Mouse (Mus musculus) neural tube, embryonic 11.5 days (tissue): ENCODE data around the gene Olfr974. TPM values are rescaled to one million over a fixed set of nuclear protein-coding genes. Genes with fewer than 3 reads are reported as not detected.

Experiments used
- ATAC-seq: fragments of 200-750 bp; cut with Nextera tagmentation; 2 replicates; pipeline ENCODE4 v1.8.0; 2017; ENCODE audit warnings: moderate number of reproducible peaks, mild to moderate bottlenecking, moderate TSS enrichment, moderate library complexity; ENCODE audit not compliant: insufficient read depth, low FRiP score, low TSS enrichment
- DNase-seq: peaks from one replicate; pipeline ENCODE4 v3.0.0-alpha.2; 2015; ENCODE audit warnings: low spot score
- H3K27ac ChIP-seq: fragments of 300-500 bp; sonication (generic); 2 replicates; pipeline ENCODE4 v1.5.1; 2014; ENCODE audit warnings: low read depth, mild to moderate bottlenecking, low read length
- H3K27me3 ChIP-seq: fragments of 300-500 bp; sonication (generic); 2 replicates; pipeline ENCODE4 v1.6.1; 2014; ENCODE audit warnings: mild to moderate bottlenecking, low read length, mixed read lengths; ENCODE audit not compliant: control insufficient read depth, insufficient read depth
- H3K36me3 ChIP-seq: fragments of 300-500 bp; sonication (generic); 2 replicates; pipeline ENCODE4 v1.6.1; 2014; ENCODE audit warnings: mild to moderate bottlenecking, low read length, moderate library complexity, mixed read lengths; ENCODE audit not compliant: control insufficient read depth, insufficient read depth
- H3K4me1 ChIP-seq: fragments of 300-500 bp; sonication (generic); 2 replicates; pipeline ENCODE4 v1.6.1; 2014; ENCODE audit warnings: low read length, mixed read lengths; ENCODE audit not compliant: control insufficient read depth, insufficient read depth
- H3K4me2 ChIP-seq: fragments of 300-500 bp; sonication (generic); 2 replicates; pipeline ENCODE4 v1.6.1; 2014; ENCODE audit warnings: low read depth, mild to moderate bottlenecking, moderate library complexity
- H3K4me3 ChIP-seq: fragments of 300-500 bp; sonication (generic); 2 replicates; pipeline ENCODE4 v1.5.1; 2014; ENCODE audit warnings: low read depth, low read length
- H3K9ac ChIP-seq: fragments of 300-500 bp; sonication (generic); 2 replicates; pipeline ENCODE4 v1.6.1; 2014; ENCODE audit warnings: mild to moderate bottlenecking, low read length
- H3K9me3 ChIP-seq: fragments of 300-500 bp; sonication (generic); 2 replicates; pipeline ENCODE4 v1.6.1; 2016; ENCODE audit warnings: low read length; ENCODE audit not compliant: control insufficient read depth
- WGBS: fragments of 180-500 bp; shearing (Covaris S2); extraction: QIAGEN DNeasy Blood & Tissue Kit; methylation state at CpG from one replicate; pipeline ENCODE4 v1.1.7; 2014; 5-methylcytosine and 5-hydroxymethylcytosine counted together
- polyA plus RNA-seq: library from polyadenylated mRNA; unstranded; fragments of >200 nt; fragmentation: Nextera tagmentation; extraction: Ambion mirVana; gene quantifications from 2 replicates; pipeline ENCODE4 v1.2.1, GENCODE M21; 2014

Gene Olfr974
- polyA plus RNA-seq, 1 experiment from 2014 or later: not detected

DNA sequence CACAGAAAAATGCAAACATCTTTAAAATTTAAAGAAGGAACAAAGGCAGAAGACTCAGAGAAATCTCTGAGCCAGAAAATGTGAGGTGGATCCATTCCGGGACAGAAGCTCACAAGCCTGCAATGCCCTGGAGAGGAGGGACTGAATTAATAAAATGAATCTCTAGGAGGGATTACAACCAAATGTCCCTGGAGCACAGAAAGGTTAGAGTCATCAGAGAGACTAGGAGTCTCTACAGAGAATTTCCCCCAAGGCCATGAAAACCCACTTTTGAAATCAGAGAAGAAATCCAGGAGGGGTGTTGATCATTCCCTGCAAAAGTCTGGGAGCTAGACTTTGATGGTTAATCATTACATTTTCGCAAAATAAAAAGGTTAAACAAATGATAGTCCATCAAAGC lies 54.5 kb downstream of the Olfr974 start, which contains the start of gene Olfr978:
Gene Olfr978, plus strand, starts transcription at position 301 of the 400 bp plus-strand sequence.
- no peaks in the 10 kb centered on the region for H3K4me1 ChIP-seq
- 82% methylated on average over 2 of the region's 2 CpGs for WGBS
- DNase-seq: no peak
- no peak within 1 kb of the TSS for H3K27ac ChIP-seq
- ATAC-seq: no peak
- H3K36me3 ChIP-seq: no peaks in the 10 kb centered on the region
- H3K4me3 ChIP-seq: no peak within 1 kb of the TSS
- no peak within 1 kb of the TSS for H3K4me2 ChIP-seq
- no peaks in the 10 kb centered on the region for H3K27me3 ChIP-seq
- H3K9ac ChIP-seq: no peak within 1 kb of the TSS
- no peaks in the 10 kb centered on the region for H3K9me3 ChIP-seq

Other genes with a start within 250 kb of the Olfr974 start
- gene Olfr149, start 230.4 kb upstream of the Olfr974 start, polyA plus RNA-seq: not detected in 2 replicates
- gene Olfr965, start 226.1 kb upstream of the Olfr974 start, polyA plus RNA-seq: not detected in 2 replicates
- gene Olfr150, start 206.5 kb upstream of the Olfr974 start, polyA plus RNA-seq: not detected in 2 replicates
- not detected in 2 replicates for gene Olfr967, start 191.3 kb upstream of the Olfr974 start, polyA plus RNA-seq
- gene Olfr968, start 154.2 kb upstream of the Olfr974 start, polyA plus RNA-seq: not detected in 2 replicates
- gene Olfr969, start 146.6 kb upstream of the Olfr974 start, polyA plus RNA-seq: not detected in 2 replicates
- not detected in 2 replicates for gene Olfr970, start 128.6 kb upstream of the Olfr974 start, polyA plus RNA-seq
- not detected in 2 replicates for gene Olfr971, start 100.6 kb upstream of the Olfr974 start, polyA plus RNA-seq
- not detected in 2 replicates for gene Olfr972, start 71.1 kb upstream of the Olfr974 start, polyA plus RNA-seq
- not detected in 2 replicates for gene Olfr229, start 30.2 kb upstream of the Olfr974 start, polyA plus RNA-seq
- not detected in 2 replicates for gene Olfr975, start 14.5 kb downstream of the Olfr974 start, polyA plus RNA-seq
- gene Olfr976, start 23.6 kb downstream of the Olfr974 start, polyA plus RNA-seq: not detected in 2 replicates
- gene Olfr978, start 54.6 kb downstream of the Olfr974 start, polyA plus RNA-seq: not detected in 2 replicates
- gene Olfr979, start 66.0 kb downstream of the Olfr974 start, polyA plus RNA-seq: not detected in 2 replicates
- gene Olfr980, start 72.1 kb downstream of the Olfr974 start, polyA plus RNA-seq: not detected in 2 replicates
- not detected in 2 replicates for gene Olfr981, start 84.0 kb downstream of the Olfr974 start, polyA plus RNA-seq
- gene Olfr982, start 136.3 kb downstream of the Olfr974 start, polyA plus RNA-seq: not detected in 2 replicates
- not detected in 2 replicates for gene Olfr983, start 156.1 kb downstream of the Olfr974 start, polyA plus RNA-seq
- not detected in 2 replicates for gene Olfr984, start 176.7 kb downstream of the Olfr974 start, polyA plus RNA-seq
- gene Olfr985, start 192.7 kb downstream of the Olfr974 start, polyA plus RNA-seq: not detected in 2 replicates
- gene Tmem225, start 210.6 kb downstream of the Olfr974 start, polyA plus RNA-seq: not detected in 2 replicates
- gene Olfr986, start 243.4 kb downstream of the Olfr974 start, polyA plus RNA-seq: not detected in 2 replicates